ENCODE assay signal across 25 mouse cellular contexts in genomic region chr5:16135986-16136385, GRCm38 (mm10).
DNase-seq lines count a peak whose midpoint lies in the region; ATAC-seq lines count a peak whose summit lies in the region.
"Had no signal": no experiment of that assay in that cellular context is flagged by ENCODE, and none has a peak within 500 bp of the region (broad histone marks: within the 10 kb centered on the region; RNA-seq: fewer than 3 reads in every experiment).

No protein-coding gene starts in this region.

- no peak overlapping the region for H3K9ac ChIP-seq in hindbrain, embryonic 13.5 days
- H3K9ac ChIP-seq in hindbrain, embryonic 11.5 days (ENCODE audit: low read depth, low read length), result no peak overlapping the region
- H3K9ac ChIP-seq in forebrain, embryonic 14.5 days (ENCODE audit: low read length), result no peak overlapping the region
- H3K9ac ChIP-seq in midbrain, embryonic 14.5 days (replicated peaks; ENCODE audit: low read length), result no peak overlapping the region
- H3K9ac ChIP-seq: embryonic facial prominence, embryonic 12.5 days; heart, embryonic 12.5 days; kidney, embryonic 15.5 days; liver, embryonic 15.5 days; lung, embryonic 14.5 days had no signal

- no peak overlapping the region for H3K4me2 ChIP-seq in hindbrain, embryonic 13.5 days
- no peak overlapping the region for H3K4me2 ChIP-seq in hindbrain, embryonic 11.5 days (replicated peaks; ENCODE audit: low read depth, low read length)
- H3K4me2 ChIP-seq in forebrain, embryonic 14.5 days (ENCODE audit: low read length), result no peak overlapping the region
- H3K4me2 ChIP-seq in midbrain, embryonic 14.5 days (ENCODE audit: low read length), result no peak overlapping the region
- H3K4me2 ChIP-seq: embryonic facial prominence, embryonic 12.5 days; heart, embryonic 12.5 days; kidney, embryonic 15.5 days; liver, embryonic 15.5 days; lung, embryonic 14.5 days had no signal

- H3K36me3 ChIP-seq in hindbrain, embryonic 13.5 days, result no peaks in the 10 kb centered on the region
- H3K36me3 ChIP-seq in hindbrain, embryonic 11.5 days (ENCODE audit: control insufficient read depth, insufficient read depth, low read length), result no peaks in the 10 kb centered on the region
- no peaks in the 10 kb centered on the region for H3K36me3 ChIP-seq in forebrain, embryonic 14.5 days (ENCODE audit: control insufficient read depth, insufficient read depth, low read length)
- H3K36me3 ChIP-seq in midbrain, embryonic 14.5 days (ENCODE audit: control insufficient read depth, insufficient read depth, low read length), result no peaks in the 10 kb centered on the region
- H3K36me3 ChIP-seq: embryonic facial prominence, embryonic 12.5 days; heart, embryonic 12.5 days; kidney, embryonic 15.5 days; liver, embryonic 15.5 days had no signal

- DNase-seq in hindbrain, embryonic 11.5 days (ENCODE audit: low spot score), result no peak
- peak; percentile 18 for DNase-seq in brain, adult 2 months (ENCODE audit: low read depth, low spot score)
- DNase-seq in forebrain, embryonic 14.5 days (ENCODE audit: low spot score), result no peak
- peak; percentile 25 for DNase-seq in midbrain, embryonic 14.5 days
- no peak for DNase-seq in liver
- no peak for DNase-seq in cerebellum, postnatal 36 days
- DNase-seq: adrenal gland, postnatal 25 days; cerebellum, adult 2 months; cerebellum, postnatal 14 days; gastrocnemius, postnatal 25 days; heart, adult 18-20 months; heart, postnatal 4 days; kidney, adult 18-20 months; kidney, postnatal 25 days; lung, embryonic 14.5 days; lung, postnatal 14 days; right cerebral cortex, adult 18-20 months; spleen, adult 18-20 months; thymus, postnatal 25 days had no signal

- no peak for ATAC-seq in hindbrain, embryonic 13.5 days (ENCODE audit: low FRiP score)
- no peak for ATAC-seq in hindbrain, embryonic 11.5 days (ENCODE audit: low FRiP score)
- no peak for ATAC-seq in forebrain, embryonic 14.5 days
- ATAC-seq in midbrain, embryonic 14.5 days (ENCODE audit: low FRiP score, low TSS enrichment), result no peak
- ATAC-seq: CD4-positive, CD25-positive, alpha-beta regulatory T cell, adult 4 months had no signal

- H3K27ac ChIP-seq in hindbrain, embryonic 13.5 days, result peak overlapping the region; percentile 5; the same call in 1 of the 2 replicates
- no peak overlapping the region for H3K27ac ChIP-seq in hindbrain, embryonic 11.5 days (ENCODE audit: low read depth, low read length)
- H3K27ac ChIP-seq in forebrain, embryonic 14.5 days (ENCODE audit: low read depth, low read length), result peak overlapping the region; percentile 29; the same call in 1 of the 2 replicates
- H3K27ac ChIP-seq in midbrain, embryonic 14.5 days (replicated peaks; ENCODE audit: low read depth, low read length), result peak overlapping the region; percentile 61; the same call in 1 of the 2 replicates
- H3K27ac ChIP-seq: embryonic facial prominence, embryonic 12.5 days; kidney, embryonic 15.5 days; liver, embryonic 15.5 days had no signal

- H3K4me3 ChIP-seq in hindbrain, embryonic 13.5 days, result no peak overlapping the region
- no peak overlapping the region for H3K4me3 ChIP-seq in hindbrain, embryonic 11.5 days (ENCODE audit: low read depth, low read length)
- no peak overlapping the region for H3K4me3 ChIP-seq in forebrain, embryonic 14.5 days (ENCODE audit: low read depth, low read length)
- no peak overlapping the region for H3K4me3 ChIP-seq in midbrain, embryonic 14.5 days (replicated peaks; ENCODE audit: low read depth, low read length)
- H3K4me3 ChIP-seq: embryonic facial prominence, embryonic 12.5 days; heart, embryonic 12.5 days; kidney, embryonic 15.5 days; liver, embryonic 15.5 days had no signal

- H3K9me3 ChIP-seq in hindbrain, embryonic 13.5 days, result no peaks in the 10 kb centered on the region
- H3K9me3 ChIP-seq in hindbrain, embryonic 11.5 days (ENCODE audit: control insufficient read depth, low read length), result no peaks in the 10 kb centered on the region
- H3K9me3 ChIP-seq in forebrain, embryonic 14.5 days (replicated peaks; ENCODE audit: control insufficient read depth, low read length), result no peaks in the 10 kb centered on the region
- no peaks in the 10 kb centered on the region for H3K9me3 ChIP-seq in midbrain, embryonic 14.5 days (ENCODE audit: control insufficient read depth, low read length)
- H3K9me3 ChIP-seq: embryonic facial prominence, embryonic 12.5 days; heart, embryonic 12.5 days; kidney, embryonic 15.5 days; liver, embryonic 15.5 days had no signal

- H3K27me3 ChIP-seq in hindbrain, embryonic 13.5 days, result no peaks in the 10 kb centered on the region
- H3K27me3 ChIP-seq in hindbrain, embryonic 11.5 days (ENCODE audit: control insufficient read depth, insufficient read depth, low read length), result no peaks in the 10 kb centered on the region
- no peaks in the 10 kb centered on the region for H3K27me3 ChIP-seq in forebrain, embryonic 14.5 days (replicated peaks; ENCODE audit: control insufficient read depth, insufficient read depth, low read length)
- no peaks in the 10 kb centered on the region for H3K27me3 ChIP-seq in midbrain, embryonic 14.5 days (ENCODE audit: control insufficient read depth, insufficient read depth, low read length)
- H3K27me3 ChIP-seq: embryonic facial prominence, embryonic 12.5 days; heart, embryonic 12.5 days; kidney, embryonic 15.5 days; liver, embryonic 15.5 days had no signal

- H3K4me1 ChIP-seq in hindbrain, embryonic 13.5 days (replicated peaks), result peaks cover 2% of the 10 kb centered on the region; the same call in 1 of the 2 replicates
- no peaks in the 10 kb centered on the region for H3K4me1 ChIP-seq in hindbrain, embryonic 11.5 days (replicated peaks; ENCODE audit: control insufficient read depth, insufficient read depth, low read length)
- peaks cover 14% of the 10 kb centered on the region for H3K4me1 ChIP-seq in forebrain, embryonic 14.5 days (ENCODE audit: control insufficient read depth, insufficient read depth, low read length)
- H3K4me1 ChIP-seq in midbrain, embryonic 14.5 days (ENCODE audit: control insufficient read depth, insufficient read depth, low read length), result peaks cover 10% of the 10 kb centered on the region; the same call in 1 of the 2 replicates
- H3K4me1 ChIP-seq: embryonic facial prominence, embryonic 12.5 days; heart, embryonic 12.5 days; kidney, embryonic 15.5 days; liver, embryonic 15.5 days had no signal

- WGBS in hindbrain, embryonic 13.5 days, result 73% methylated on average over 3 of the region's 3 CpGs
- WGBS in hindbrain, embryonic 11.5 days, result 84% methylated on average over 3 of the region's 3 CpGs
- whole genome bisulfite sequencing in forebrain, embryonic 14.5 days, result 34% methylated on average over 3 of the region's 3 CpGs
- 55% methylated on average over 3 of the region's 3 CpGs for WGBS in midbrain, embryonic 14.5 days

Comparison
In these comparisons a context has a peak if more than half of its experiments do, and no peak if none do; other contexts are left out.
1. DNase-seq: peak in brain, adult 2 months (single experiment) and midbrain, embryonic 14.5 days (single experiment); none in hindbrain, embryonic 11.5 days (single experiment), forebrain, embryonic 14.5 days (single experiment), liver (single experiment) and cerebellum, postnatal 36 days (0 of 2).